Mouse (Mus musculus) forebrain, postnatal 0 days (tissue): ENCODE measurements around the gene Bmpr2. TPM values are rescaled to one million over a fixed set of nuclear protein-coding genes. Genes with fewer than 3 reads are reported as not detected.

Experiments used
- ATAC-seq: fragments of 200-750 bp; cut with Nextera tagmentation; 2 replicates; pipeline ENCODE4 v1.8.0; 2017; ENCODE audit warnings: mild to moderate bottlenecking, moderate library complexity
- DNase-seq: peaks from one replicate; pipeline ENCODE4 v3.0.0-alpha.2; 2015
- H3K27ac ChIP-seq: fragments of 300-500 bp; sonication (generic); 2 replicates; pipeline ENCODE4 v1.5.1; 2014; ENCODE audit warnings: low read depth, mild to moderate bottlenecking, antibody characterized with exemption, low read length, moderate library complexity, mixed read lengths
- H3K27me3 ChIP-seq: fragments of 300-500 bp; sonication (generic); 2 replicates; pipeline ENCODE4 v1.6.1; 2014; ENCODE audit warnings: mild to moderate bottlenecking, low read length, mixed read lengths; ENCODE audit not compliant: insufficient read depth
- H3K36me3 ChIP-seq: fragments of 300-500 bp; sonication (generic); 2 replicates; pipeline ENCODE4 v1.6.1; 2014; ENCODE audit warnings: mild to moderate bottlenecking, moderate library complexity; ENCODE audit not compliant: insufficient read depth
- H3K4me1 ChIP-seq: fragments of 300-500 bp; sonication (generic); 2 replicates; pipeline ENCODE4 v1.6.1; 2014; ENCODE audit warnings: antibody characterized with exemption; ENCODE audit not compliant: insufficient read depth
- H3K4me2 ChIP-seq: fragments of 300-500 bp; sonication (generic); 2 replicates; pipeline ENCODE4 v1.6.1; 2014; ENCODE audit warnings: low read depth, mild to moderate bottlenecking, moderate library complexity
- H3K4me3 ChIP-seq: fragments of 300-500 bp; sonication (generic); 2 replicates; pipeline ENCODE4 v1.5.1; 2014; ENCODE audit warnings: low read depth, low read length, mixed read lengths
- H3K9ac ChIP-seq: fragments of 300-500 bp; sonication (generic); 2 replicates; pipeline ENCODE4 v1.6.1; 2014; ENCODE audit warnings: mild to moderate bottlenecking
- H3K9me3 ChIP-seq: fragments of 300-500 bp; sonication (generic); 2 replicates; pipeline ENCODE4 v1.6.1; 2016; ENCODE audit warnings: low read length
- CTCF ChIP-seq: sonication (generic); IDR thresholded peaks from 2 replicates; pipeline ENCODE4 v1.5.1; 2016; ENCODE audit warnings: antibody characterized with exemption, control low read depth, low read depth
- WGBS: fragments of 180-500 bp; shearing (Covaris S2); extraction: QIAGEN DNeasy Blood & Tissue Kit; methylation state at CpG from one replicate; pipeline ENCODE4 v1.1.7; 2014; 5-methylcytosine and 5-hydroxymethylcytosine counted together
- polyA plus RNA-seq: library from polyadenylated mRNA; unstranded; fragments of >200 nt; fragmentation: Nextera tagmentation; extraction: Ambion mirVana; gene quantifications from 2 replicates; pipeline ENCODE4 v1.2.1, GENCODE M21; 2015
- total RNA-seq: library from RNA; depleted of rRNA; stranded (reverse); fragments of >200 nt; gene quantifications from 2 replicates; pipeline ENCODE4 v1.2.3, GENCODE M21; 2014; rRNA removed

Bmpr2 gene
- total and polyA plus RNA-seq, 2 experiments from 2014 or later: 8.9 to 71.4 TPM

DNA sequence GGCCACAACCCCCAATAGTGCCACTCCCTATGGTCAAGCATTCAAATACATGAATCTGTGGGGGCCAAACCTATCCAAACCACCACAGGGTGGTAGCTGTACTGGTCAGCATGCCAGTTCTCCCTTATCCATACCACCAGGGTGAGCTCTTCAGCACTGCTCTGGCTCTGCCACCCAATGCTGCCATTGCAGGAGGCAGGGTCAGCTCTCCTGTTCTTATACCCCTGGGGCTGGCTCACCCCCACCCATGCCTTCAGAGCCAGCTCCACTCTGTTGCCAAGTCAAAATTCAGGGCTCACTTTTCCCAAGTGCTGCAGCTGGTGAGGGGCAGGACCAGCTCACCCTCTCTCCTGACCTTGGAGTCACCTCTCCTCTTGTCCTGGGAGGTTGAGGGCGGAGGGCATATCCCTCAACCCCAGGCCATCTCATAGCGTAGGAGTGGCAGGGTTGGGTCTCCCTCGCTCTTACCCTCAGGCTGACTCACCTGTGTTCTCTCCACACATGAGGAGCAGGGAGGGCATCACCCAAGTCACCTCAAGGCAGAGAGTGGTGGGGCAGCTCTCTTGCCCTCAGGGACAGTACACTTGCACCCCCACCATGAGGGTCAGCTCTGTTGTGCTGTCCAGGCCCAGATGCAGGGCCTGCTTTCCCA lies 162.9 kb downstream of the Bmpr2 start:
- H3K4me3 ChIP-seq: no peak overlapping the region
- no peak for TF ChIP-seq CTCF
- no peak for ATAC-seq

DNA sequence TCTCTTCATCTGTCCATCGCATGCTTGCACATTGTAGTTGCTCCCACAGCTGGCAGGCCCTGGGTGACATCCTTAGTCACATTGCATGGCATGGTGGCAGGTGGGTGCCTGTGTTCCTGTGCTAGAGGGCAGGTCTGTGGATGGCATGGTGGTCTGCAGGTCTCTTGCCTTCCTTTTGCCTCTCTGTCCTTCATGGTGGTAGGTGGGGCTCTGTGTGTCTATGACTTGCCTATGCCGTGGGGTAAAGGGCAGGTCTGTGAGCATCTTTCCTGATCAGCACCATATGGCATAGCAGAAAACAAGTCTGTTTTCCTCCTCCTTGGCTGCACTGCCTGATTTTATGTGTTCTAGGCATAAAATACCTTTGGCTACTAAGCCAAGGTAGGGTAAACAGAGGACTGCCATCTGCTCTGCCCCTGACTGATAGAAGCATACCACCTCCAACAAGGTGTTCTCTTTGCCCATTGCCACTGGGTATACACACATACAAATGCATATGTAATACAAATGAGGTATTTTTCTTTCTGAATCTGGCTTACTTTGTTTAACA lies 164.0 kb downstream of the Bmpr2 start:
- WGBS: 83% methylated on average over 2 of the region's 2 CpGs
- DNase-seq (no peak), ATAC-seq (no peak)
- H3K27me3 ChIP-seq: no peaks in the 10 kb centered on the region
- no peak overlapping the region for H3K4me3 ChIP-seq
- H3K9me3 ChIP-seq: no peaks in the 10 kb centered on the region
- no peak for TF ChIP-seq CTCF
- H3K27ac ChIP-seq: no peak overlapping the region
- no peaks in the 10 kb centered on the region for H3K4me1 ChIP-seq
- no peak overlapping the region for H3K9ac ChIP-seq
- no peak overlapping the region for H3K4me2 ChIP-seq
- no peaks in the 10 kb centered on the region for H3K36me3 ChIP-seq

More for the DNA sequence above, 162.9 kb downstream of the Bmpr2 start:
- Histone ChIP-seq H3K36me3 (no peaks in the 10 kb centered on the region), H3K9me3 (no peaks in the 10 kb centered on the region), H3K27me3 (no peaks in the 10 kb centered on the region), H3K27ac (no peak overlapping the region), H3K9ac (no peak overlapping the region), H3K4me1 (no peaks in the 10 kb centered on the region), H3K4me2 (no peak overlapping the region)
- 100% methylated on average over 3 of the region's 3 CpGs for WGBS
- DNase-seq: no peak

Other genes starting within 250 kb of the Bmpr2 start
- 5.4 and 11.2 TPM in 2 replicates for gene Gm973, start 247.1 kb upstream of the Bmpr2 start, total RNA-seq
- gene Gm973, start 247.1 kb upstream of the Bmpr2 start, polyA plus RNA-seq: 6.5 and 13.8 TPM in 2 replicates
- 172 and 182 TPM in 2 replicates for gene Sumo1, start 92.6 kb upstream of the Bmpr2 start, total RNA-seq
- 369 and 428 TPM in 2 replicates for gene Sumo1, start 92.6 kb upstream of the Bmpr2 start, polyA plus RNA-seq
- gene Nop58, start 78.4 kb upstream of the Bmpr2 start, total RNA-seq: 79.6 and 91.1 TPM in 2 replicates
- 106 and 143 TPM in 2 replicates for gene Nop58, start 78.4 kb upstream of the Bmpr2 start, polyA plus RNA-seq
- gene Fam117b, start 149.6 kb downstream of the Bmpr2 start, total RNA-seq: 53.4 and 79.7 TPM in 2 replicates
- 22.1 and 31.8 TPM in 2 replicates for gene Fam117b, start 149.6 kb downstream of the Bmpr2 start, polyA plus RNA-seq